ENCODE assay signal across 27 mouse cellular contexts in the genomic region with DNA sequence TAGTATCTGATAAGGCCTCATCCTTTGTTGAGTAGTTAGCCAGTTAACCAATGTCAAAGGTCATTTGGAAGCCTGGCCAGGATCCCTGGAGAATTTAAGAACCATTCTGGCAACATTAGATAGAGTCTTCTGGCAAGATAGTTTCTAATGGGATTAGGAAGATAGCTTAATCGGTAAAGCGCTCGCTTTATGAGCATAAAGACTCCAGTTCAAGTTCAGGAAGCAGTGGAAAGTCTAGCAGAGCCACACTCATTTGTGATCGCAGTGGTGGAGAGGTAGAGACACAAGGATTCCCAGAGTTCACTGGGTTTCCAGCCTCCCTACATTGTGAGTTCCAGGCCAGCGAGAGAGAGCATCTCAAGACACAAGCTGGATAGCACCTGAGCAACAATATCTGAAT.
DNase-seq lines count a peak whose midpoint lies in the region; ATAC-seq lines count a peak whose summit lies in the region.
"Had no signal": no experiment of that assay in that cellular context is flagged by ENCODE, and none has a peak within 500 bp of the region (broad histone marks: within the 10 kb centered on the region; RNA-seq: fewer than 3 reads in every experiment).

No protein-coding gene starts in this region.

- 88% methylated on average over 5 of the region's 5 CpGs for WGBS in heart, embryonic 16.5 days
- WGBS in midbrain, embryonic 11.5 days = 91% methylated on average over 5 of the region's 5 CpGs
- WGBS in midbrain, embryonic 14.5 days = 82% methylated on average over 5 of the region's 5 CpGs

- no peak overlapping the region for H3K4me3 ChIP-seq in heart, embryonic 16.5 days (ENCODE audit: low read length)
- no peak overlapping the region for H3K4me3 ChIP-seq in midbrain, embryonic 11.5 days (ENCODE audit: low read depth, low read length)
- no peak overlapping the region for H3K4me3 ChIP-seq in midbrain, embryonic 14.5 days (replicated peaks; ENCODE audit: low read depth, low read length)
- H3K4me3 ChIP-seq: embryonic facial prominence, embryonic 13.5 days; embryonic facial prominence, embryonic 15.5 days; erythroblast, embryonic 14.5 days; forebrain, embryonic 10.5 days; forebrain, embryonic 12.5 days had no signal

- peak; percentile 62 for DNase-seq in heart, adult 11 months
- DNase-seq in heart, adult 9 months (ENCODE audit: low spot score in 2 of 2) = no peak
- DNase-seq in heart, postnatal 25 days (ENCODE audit: low spot score) = no peak
- peak; percentile 59 for DNase-seq in midbrain, embryonic 11.5 days (ENCODE audit: low spot score, missing footprints)
- DNase-seq in midbrain, embryonic 14.5 days = no peak
- DNase-seq: adrenal gland, adult 2 months; adrenal gland, postnatal 10 days; adrenal gland, postnatal 25 days; B cell, adult 2 months; cerebellum, adult 11 months; cerebellum, adult 18-20 months; cerebellum, adult 8-10 months; cerebellum, adult 9-11 months; cerebellum, postnatal 14 days; cerebellum, postnatal 36 days; embryo, embryonic 11 days had no signal

- no peaks in the 10 kb centered on the region for H3K9me3 ChIP-seq in heart, embryonic 16.5 days (replicated peaks; ENCODE audit: control insufficient read depth, low read length)
- H3K9me3 ChIP-seq in midbrain, embryonic 11.5 days (ENCODE audit: control insufficient read depth, low read length) = no peaks in the 10 kb centered on the region
- H3K9me3 ChIP-seq in midbrain, embryonic 14.5 days (ENCODE audit: control insufficient read depth, low read length) = no peaks in the 10 kb centered on the region
- H3K9me3 ChIP-seq: embryonic facial prominence, embryonic 13.5 days; embryonic facial prominence, embryonic 15.5 days; forebrain, embryonic 10.5 days; forebrain, embryonic 12.5 days had no signal

- ATAC-seq in heart, embryonic 16.5 days (replicated peaks; ENCODE audit: extremely low read depth, insufficient read depth, low FRiP score) = no peak
- ATAC-seq in midbrain, embryonic 11.5 days (ENCODE audit: low FRiP score) = no peak
- no peak for ATAC-seq in midbrain, embryonic 14.5 days (ENCODE audit: low FRiP score, low TSS enrichment)
- ATAC-seq: CD4-positive, CD25-positive, alpha-beta regulatory T cell, adult 4 months; forebrain, embryonic 14.5 days; forebrain, embryonic 16.5 days had no signal

- no peak overlapping the region for H3K4me2 ChIP-seq in heart, embryonic 16.5 days (ENCODE audit: low read depth, low read length)
- H3K4me2 ChIP-seq in midbrain, embryonic 11.5 days = no peak overlapping the region
- no peak overlapping the region for H3K4me2 ChIP-seq in midbrain, embryonic 14.5 days (ENCODE audit: low read length)
- H3K4me2 ChIP-seq: embryonic facial prominence, embryonic 13.5 days; embryonic facial prominence, embryonic 15.5 days; forebrain, embryonic 12.5 days had no signal

- H3K27me3 ChIP-seq in heart, embryonic 16.5 days (ENCODE audit: control insufficient read depth, insufficient read depth, low read length) = no peaks in the 10 kb centered on the region
- no peaks in the 10 kb centered on the region for H3K27me3 ChIP-seq in midbrain, embryonic 11.5 days (ENCODE audit: control insufficient read depth, insufficient read depth, low read length)
- H3K27me3 ChIP-seq in midbrain, embryonic 14.5 days (ENCODE audit: control insufficient read depth, insufficient read depth, low read length) = no peaks in the 10 kb centered on the region
- H3K27me3 ChIP-seq: CH12.LX; embryonic facial prominence, embryonic 13.5 days; embryonic facial prominence, embryonic 15.5 days; forebrain, embryonic 12.5 days had no signal

- intact Hi-C loops in heart, postnatal 25 days (cut with DNase I) = no loop called here

- H3K36me3 ChIP-seq in heart, embryonic 16.5 days (ENCODE audit: control insufficient read depth, insufficient read depth) = no peaks in the 10 kb centered on the region
- H3K36me3 ChIP-seq in midbrain, embryonic 11.5 days (ENCODE audit: control insufficient read depth, insufficient read depth, low read length) = no peaks in the 10 kb centered on the region
- H3K36me3 ChIP-seq in midbrain, embryonic 14.5 days (ENCODE audit: control insufficient read depth, insufficient read depth, low read length) = no peaks in the 10 kb centered on the region
- H3K36me3 ChIP-seq: embryonic facial prominence, embryonic 13.5 days; embryonic facial prominence, embryonic 15.5 days; forebrain, embryonic 10.5 days; forebrain, embryonic 12.5 days; G1E had no signal

- no peak overlapping the region for H3K9ac ChIP-seq in heart, embryonic 16.5 days (ENCODE audit: low read length)
- H3K9ac ChIP-seq in midbrain, embryonic 11.5 days (ENCODE audit: low read length) = no peak overlapping the region
- H3K9ac ChIP-seq in midbrain, embryonic 14.5 days (replicated peaks; ENCODE audit: low read length) = no peak overlapping the region
- H3K9ac ChIP-seq: embryonic facial prominence, embryonic 13.5 days; embryonic facial prominence, embryonic 15.5 days; forebrain, embryonic 12.5 days had no signal

- peaks cover 21% of the 10 kb centered on the region for H3K4me1 ChIP-seq in heart, embryonic 16.5 days (ENCODE audit: control insufficient read depth, insufficient read depth, low read length)
- no peaks in the 10 kb centered on the region for H3K4me1 ChIP-seq in midbrain, embryonic 11.5 days (ENCODE audit: control insufficient read depth, insufficient read depth, low read length)
- no peaks in the 10 kb centered on the region for H3K4me1 ChIP-seq in midbrain, embryonic 14.5 days (ENCODE audit: control insufficient read depth, insufficient read depth, low read length)
- H3K4me1 ChIP-seq: embryonic facial prominence, embryonic 13.5 days; embryonic facial prominence, embryonic 15.5 days; forebrain, embryonic 10.5 days; forebrain, embryonic 12.5 days had no signal

- H3K27ac ChIP-seq in heart, embryonic 16.5 days (ENCODE audit: low read length) = peak overlapping the region; percentile 39; the same call in 1 of the 2 replicates
- no peak overlapping the region for H3K27ac ChIP-seq in midbrain, embryonic 11.5 days (ENCODE audit: low read depth, low read length)
- no peak overlapping the region for H3K27ac ChIP-seq in midbrain, embryonic 14.5 days (replicated peaks; ENCODE audit: low read depth, low read length)
- H3K27ac ChIP-seq: embryonic facial prominence, embryonic 13.5 days; embryonic facial prominence, embryonic 15.5 days; forebrain, embryonic 10.5 days; forebrain, embryonic 12.5 days had no signal

Comparison
In these comparisons a context has a peak if more than half of its experiments do, and no peak if none do; other contexts are left out.
1. DNase-seq: peak in heart, adult 11 months (single experiment) and midbrain, embryonic 11.5 days (single experiment); none in heart, adult 9 months (0 of 2), heart, postnatal 25 days (single experiment) and midbrain, embryonic 14.5 days (single experiment).